ENCODE assay signal across 9 mouse cellular contexts in genomic region chr3:27899012-27899726, GRCm38 (mm10). TPM values are rescaled to one million over a fixed set of nuclear protein-coding genes. Genes with fewer than 3 reads are reported as not detected.
DNase-seq lines count a peak whose midpoint lies in the region; ATAC-seq and TF ChIP-seq lines count a peak whose summit lies in the region.
"Had no signal": no experiment of that assay in that cellular context is flagged by ENCODE, and none has a peak within 500 bp of the region (broad histone marks: within the 10 kb centered on the region; RNA-seq: fewer than 3 reads in every experiment).

No protein-coding gene starts in this region.

- no peak overlapping the region for H3K9ac ChIP-seq in heart, embryonic 13.5 days
- no peak overlapping the region for H3K9ac ChIP-seq in lung, embryonic 16.5 days (ENCODE audit: low read length)

- H3K4me2 ChIP-seq in heart, embryonic 13.5 days: no peak overlapping the region
- H3K4me2 ChIP-seq in lung, embryonic 16.5 days (ENCODE audit: low read depth, low read length): no peak overlapping the region

- TF ChIP-seq CTCF in brain, embryonic 14.5 days (IDR thresholded peaks at IDR 0.05; ENCODE audit: borderline replicate concordance, extremely low read depth, insufficient read depth, insufficient read length): no peak

- H3K36me3 ChIP-seq in heart, embryonic 13.5 days: no peaks in the 10 kb centered on the region
- H3K36me3 ChIP-seq in lung, embryonic 16.5 days (ENCODE audit: control insufficient read depth, insufficient read depth, low read length): no peaks in the 10 kb centered on the region

- no peaks in the 10 kb centered on the region for H3K27me3 ChIP-seq in heart, embryonic 13.5 days (replicated peaks)
- no peaks in the 10 kb centered on the region for H3K27me3 ChIP-seq in lung, embryonic 16.5 days (ENCODE audit: control insufficient read depth, insufficient read depth, low read depth, low read length)

- H3K4me3 ChIP-seq in heart, embryonic 13.5 days: no peak overlapping the region
- no peak overlapping the region for H3K4me3 ChIP-seq in lung, embryonic 16.5 days (ENCODE audit: low read length)

- ATAC-seq in heart, embryonic 13.5 days (ENCODE audit: extremely low read depth, insufficient number of reproducible peaks, low FRiP score, low TSS enrichment): no peak
- peak; percentile 41 for ATAC-seq in lung, embryonic 16.5 days (ENCODE audit: low read depth)
- no peak for ATAC-seq in CD4-positive, CD25-positive, alpha-beta regulatory T cell, adult 4 months

- TF ChIP-seq POLR2A in brain, embryonic 14.5 days (IDR thresholded peaks at IDR 0.05; ENCODE audit: borderline replicate concordance, extremely low read depth, insufficient read depth, insufficient read length, poor library complexity, severe bottlenecking): no peak

- H3K27ac ChIP-seq in heart, embryonic 13.5 days (replicated peaks): peak overlapping the region; percentile 84
- H3K27ac ChIP-seq in lung, embryonic 16.5 days (ENCODE audit: low read length): peak overlapping the region; percentile 38; the same call in 1 of the 2 replicates

- peaks cover 28% of the 10 kb centered on the region for H3K4me1 ChIP-seq in heart, embryonic 13.5 days
- peaks cover 19% of the 10 kb centered on the region for H3K4me1 ChIP-seq in lung, embryonic 16.5 days (replicated peaks; ENCODE audit: control insufficient read depth, insufficient read depth, low read length)

- WGBS in heart, embryonic 13.5 days: 45% methylated on average over 13 of the region's 13 CpGs
- WGBS in lung, embryonic 16.5 days: 29% methylated on average over 13 of the region's 13 CpGs

- peak; percentile 10 for DNase-seq in embryo, embryonic 9.5 days (ENCODE audit: extremely low spot score)
- no peak for DNase-seq in embryo, embryonic 10 days (ENCODE audit: low spot score)
- DNase-seq in brain, embryonic 14.5 days (ENCODE audit: low read depth): peak; percentile 10
- DNase-seq in yolk sac, embryonic 10.5 days (ENCODE audit: low spot score): no peak
- DNase-seq in frontal cortex, adult 2 months (ENCODE audit: extremely low spot score in 1 of 2, low spot score in 1 of 2): no peak
- DNase-seq: right cerebral cortex, postnatal 25 days had no signal

- H3K9me3 ChIP-seq in heart, embryonic 13.5 days: no peaks in the 10 kb centered on the region
- H3K9me3 ChIP-seq in lung, embryonic 16.5 days (ENCODE audit: control insufficient read depth, low read length): peaks cover 2% of the 10 kb centered on the region; the same call in 1 of the 2 replicates

RNA-seq across cellular contexts. Expression of gene Tmem212, which starts 3.0 kb away (rescaled TPM):
- not detected in 2 replicates for polyA plus RNA-seq in brain, embryonic 14.5 days (2012; rRNA removed)
- polyA plus RNA-seq in heart, embryonic 13.5 days (2015; fragmentation: Nextera tagmentation; extraction: Ambion mirVana): not detected in 2 replicates
- 3.5 and 7.7 TPM in 2 replicates for polyA plus RNA-seq in lung, embryonic 16.5 days (2015; fragmentation: Nextera tagmentation; extraction: Ambion mirVana)
- not detected in 2 replicates for polyA plus RNA-seq in frontal cortex, adult 2 months (2012; rRNA removed)
- polyA plus RNA-seq in CD4-positive, CD25-positive, alpha-beta regulatory T cell, adult 4 months (2017; shearing (Covaris generic)): not detected

RNA-seq across cellular contexts. Expression of gene Pld1, which starts 39.3 kb away (rescaled TPM):
- polyA plus RNA-seq in brain, embryonic 14.5 days (2012; rRNA removed): 2.1 and 4.6 TPM in 2 replicates
- polyA plus RNA-seq in heart, embryonic 13.5 days (2015; fragmentation: Nextera tagmentation; extraction: Ambion mirVana): 4.1 and 6.6 TPM in 2 replicates
- 11.5 TPM in 2 replicates for polyA plus RNA-seq in lung, embryonic 16.5 days (2015; fragmentation: Nextera tagmentation; extraction: Ambion mirVana)
- 5.4 and 6.9 TPM in 2 replicates for polyA plus RNA-seq in frontal cortex, adult 2 months (2012; rRNA removed)
- polyA plus RNA-seq in CD4-positive, CD25-positive, alpha-beta regulatory T cell, adult 4 months (2017; shearing (Covaris generic)): under 1 TPM in 1 of 2 experiments, not detected in 1; 0.85 TPM

Comparison
In these comparisons a context has a peak if more than half of its experiments do, and no peak if none do; other contexts are left out.
1. DNase-seq: peak in embryo, embryonic 9.5 days (single experiment) and brain, embryonic 14.5 days (single experiment); none in embryo, embryonic 10 days (single experiment), yolk sac, embryonic 10.5 days (single experiment) and frontal cortex, adult 2 months (0 of 2).